Mouse (Mus musculus) G1E (cell line): ENCODE results near the gene Gmds. TPM values are rescaled to one million over a fixed set of nuclear protein-coding genes. Genes with fewer than 3 reads are reported as not detected.

Experiments used
- ATAC-seq: 2 replicates; pipeline ENCODE4 v1.8.0; 2016; ENCODE audit warnings: mild to moderate bottlenecking; ENCODE audit not compliant: insufficient number of reproducible peaks, poor library complexity, low FRiP score, severe bottlenecking; ENCODE audit errors: extremely low read depth
- DNase-seq: peaks from one replicate; pipeline ENCODE4 v3.0.0; 2012; ENCODE audit warnings: low spot score
- H3K27me3 ChIP-seq: 2 replicates; pipeline ENCODE4 v1.6.1; 2012; ENCODE audit warnings: mild to moderate bottlenecking, low read length, inconsistent platforms; ENCODE audit not compliant: insufficient read depth
- H3K36me3 ChIP-seq: replicated peaks from 2 replicates; pipeline ENCODE3; 2012; ENCODE audit warnings: mild to moderate bottlenecking, inconsistent platforms
- H3K4me1 ChIP-seq: 2 replicates; pipeline ENCODE4 v1.6.1; 2012; ENCODE audit warnings: low read depth, low read length, inconsistent platforms, mixed read lengths; ENCODE audit not compliant: insufficient read depth
- H3K4me3 ChIP-seq: 2 replicates; pipeline ENCODE4 v1.5.1; 2012; ENCODE audit warnings: low read depth, mild to moderate bottlenecking, inconsistent platforms, low read length, moderate library complexity, mixed read lengths
- H3K9me3 ChIP-seq: replicated peaks from 2 replicates; pipeline ENCODE4 v1.6.1; 2012; ENCODE audit warnings: inconsistent platforms
- CTCF ChIP-seq: IDR thresholded peaks from 2 replicates; pipeline ENCODE4 v1.5.1; 2012; ENCODE audit warnings: low read depth, low read length, inconsistent platforms, mixed read lengths
- GATA1 ChIP-seq: IDR thresholded peaks from 2 replicates; pipeline ENCODE4 v1.6.1; 2012; ENCODE audit warnings: borderline replicate concordance, low read length, inconsistent platforms, mixed read lengths
- GATA2 ChIP-seq: IDR thresholded peaks from 2 replicates; pipeline ENCODE4 v1.6.1; 2012; ENCODE audit warnings: low read depth, low read length, inconsistent platforms, borderline replicate concordance
- POLR2AphosphoS5 ChIP-seq: IDR thresholded peaks from 2 replicates; pipeline ENCODE4 v1.6.1; 2012; ENCODE audit warnings: low read depth, low read length, inconsistent platforms; ENCODE audit not compliant: insufficient replicate concordance
- TAL1 ChIP-seq: conservative IDR thresholded peaks from 2 replicates; pipeline ENCODE4 v1.6.1; 2012; ENCODE audit warnings: low read depth, low read length, inconsistent platforms, mixed read lengths
- polyA plus RNA-seq: library from polyadenylated mRNA; stranded (reverse); fragments of >175 nt; gene quantifications from 2 replicates; pipeline ENCODE4 v1.2.3, GENCODE M21; 2012
- total RNA-seq, 2 experiments: library from RNA; stranded (forward) in 1 of 2; stranded (reverse) in 1 of 2; fragments of 200-1000 nt in 1 of 2; fragments of >200 nt in 1 of 2; fragmentation: Nextera tagmentation in 1 of 2; gene quantifications; 2 replicates each; pipeline ENCODE4 v1.2.3; 2014 to 2017

Gmds gene
- total and polyA plus RNA-seq, 3 experiments: 19.9 to 27.5 (median 22.1) TPM

- Histone ChIP-seq H3K27me3 (peaks cover 2% of the 10 kb centered on the region; the same call in 1 of the 2 replicates), H3K36me3 (no peaks in the 10 kb centered on the region), H3K4me1 (no peaks in the 10 kb centered on the region), H3K4me3 (no peak overlapping the region), H3K9me3 (no peaks in the 10 kb centered on the region)
- ATAC-seq (no peak), DNase-seq (no peak)
- no peak for TF ChIP-seq POLR2AphosphoS5
- no peak for TF ChIP-seq GATA1
- TF ChIP-seq GATA2: no peak
- no peak for TF ChIP-seq TAL1
- TF ChIP-seq CTCF: no peak
Observed at GRCm38 (mm10) chr13:32235046-32235445, 103.5 kb downstream of the Gmds start.

DNA sequence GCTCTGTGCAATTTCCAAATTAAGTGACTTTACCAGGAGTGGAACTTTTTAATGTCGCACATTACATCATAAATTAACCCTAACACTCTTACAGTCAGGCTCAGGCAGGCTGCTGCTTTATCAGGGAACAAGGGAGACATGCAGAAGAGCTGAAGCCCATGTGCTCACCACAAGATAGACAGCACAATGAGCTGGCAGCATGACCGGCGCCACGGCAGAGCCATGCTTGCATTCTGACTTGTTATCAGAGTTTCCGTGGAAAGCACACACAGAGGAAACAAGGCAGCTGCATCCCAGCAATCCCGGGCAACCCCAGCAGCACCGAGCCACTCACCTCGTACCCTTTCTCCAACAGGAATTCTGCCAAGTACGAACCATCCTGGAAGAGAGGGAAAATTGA, 104.5 kb downstream of the Gmds start:
- Histone ChIP-seq H3K4me1 (no peaks in the 10 kb centered on the region), H3K9me3 (no peaks in the 10 kb centered on the region), H3K27me3 (peaks cover 2% of the 10 kb centered on the region; the same call in 1 of the 2 replicates), H3K36me3 (no peaks in the 10 kb centered on the region), H3K4me3 (no peak overlapping the region)
- ATAC-seq: no peak
- TF ChIP-seq GATA2 (no peak), GATA1 (no peak), POLR2AphosphoS5 (no peak), TAL1 (no peak), CTCF (no peak)
- DNase-seq: no peak

DNA sequence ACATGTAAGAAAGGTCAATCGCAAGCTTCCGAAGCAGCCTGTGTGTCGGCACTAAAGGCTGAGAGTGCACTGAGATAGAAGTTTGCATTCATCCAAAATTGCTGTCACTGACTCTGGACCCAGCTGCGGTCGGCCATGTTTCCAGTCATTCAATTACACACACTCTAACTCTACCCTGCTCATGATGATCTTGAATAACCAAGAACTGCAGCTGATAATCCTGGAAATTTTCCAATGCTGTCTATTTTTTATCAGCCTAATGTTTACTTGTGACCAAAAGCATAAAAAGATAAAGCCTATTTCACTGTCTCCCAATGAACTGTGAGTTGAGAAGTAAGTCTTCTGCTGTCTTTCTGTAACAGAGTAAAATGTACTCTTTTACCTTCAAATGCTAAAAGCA, 106.1 kb downstream of the Gmds start:
- ATAC-seq (no peak), DNase-seq (no peak)
- Histone ChIP-seq H3K9me3 (no peaks in the 10 kb centered on the region), H3K4me1 (no peaks in the 10 kb centered on the region), H3K27me3 (peaks cover 2% of the 10 kb centered on the region; the same call in 1 of the 2 replicates), H3K4me3 (no peak overlapping the region), H3K36me3 (no peaks in the 10 kb centered on the region)
- TF ChIP-seq CTCF: no peak
- no peak for TF ChIP-seq GATA1
- no peak for TF ChIP-seq TAL1
- no peak for TF ChIP-seq GATA2
- no peak for TF ChIP-seq POLR2AphosphoS5

DNA sequence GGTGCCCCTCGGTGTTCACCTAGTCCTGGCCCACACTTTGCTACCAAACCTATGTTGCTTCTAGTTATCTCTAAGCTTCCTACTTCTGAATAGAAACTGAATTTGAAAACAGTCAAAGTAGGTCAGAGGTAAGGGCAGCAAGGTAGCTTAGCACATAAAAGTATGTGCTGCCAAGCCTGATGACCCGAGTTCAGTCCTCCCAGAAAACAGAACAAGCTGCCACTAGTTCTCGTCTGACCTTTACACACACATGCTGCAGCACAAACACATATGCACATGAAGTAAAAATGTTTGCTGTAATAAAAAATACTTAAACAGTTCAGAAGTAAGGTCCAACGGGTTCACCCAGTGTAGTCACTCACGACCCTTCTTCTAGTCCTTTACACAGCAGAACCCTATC, 106.6 kb downstream of the Gmds start:
- no peaks in the 10 kb centered on the region for H3K4me1 ChIP-seq
- ATAC-seq (no peak), DNase-seq (no peak)
- H3K9me3 ChIP-seq: no peaks in the 10 kb centered on the region
- H3K36me3 ChIP-seq: no peaks in the 10 kb centered on the region
- peaks cover 2% of the 10 kb centered on the region; the same call in 1 of the 2 replicates for H3K27me3 ChIP-seq
- no peak overlapping the region for H3K4me3 ChIP-seq
- no peak for TF ChIP-seq TAL1
- TF ChIP-seq GATA2: no peak
- TF ChIP-seq GATA1: no peak
- no peak for TF ChIP-seq CTCF
- TF ChIP-seq POLR2AphosphoS5: no peak

GRCm38 (mm10) chr13:32227874-32228562, 110.5 kb downstream of the Gmds start:
- Histone ChIP-seq H3K9me3 (no peaks in the 10 kb centered on the region), H3K36me3 (no peaks in the 10 kb centered on the region), H3K4me1 (no peaks in the 10 kb centered on the region), H3K27me3 (no peaks in the 10 kb centered on the region), H3K4me3 (no peak overlapping the region)
- ATAC-seq: no peak
- TF ChIP-seq GATA2 (no peak), POLR2AphosphoS5 (no peak), CTCF (no peak), GATA1 (no peak), TAL1 (no peak)
- no peak for DNase-seq

DNA sequence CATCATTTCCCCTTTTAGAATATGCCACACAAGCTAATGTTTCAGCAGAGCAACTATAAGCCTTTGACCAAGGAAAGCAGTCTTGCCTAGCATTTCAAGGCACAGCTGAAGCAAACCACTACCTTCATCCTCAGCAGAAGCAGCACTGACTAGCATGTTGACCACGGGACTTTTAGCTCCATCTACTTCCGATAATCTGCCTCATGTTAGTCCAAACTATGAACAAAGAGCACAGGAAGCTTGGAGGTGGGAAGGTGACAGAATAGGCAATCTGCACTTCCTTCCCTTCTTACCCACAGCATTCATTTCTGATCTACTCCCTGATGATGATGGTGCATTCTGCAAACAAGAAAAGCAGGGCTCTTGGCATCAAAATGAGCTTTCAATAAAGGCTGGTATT, 120.9 kb downstream of the Gmds start:
- Histone ChIP-seq H3K4me1 (no peaks in the 10 kb centered on the region), H3K27me3 (no peaks in the 10 kb centered on the region), H3K9me3 (no peaks in the 10 kb centered on the region), H3K4me3 (no peak overlapping the region), H3K36me3 (no peaks in the 10 kb centered on the region)
- no peak for DNase-seq
- TF ChIP-seq GATA1: no peak
- no peak for TF ChIP-seq CTCF
- TF ChIP-seq POLR2AphosphoS5: no peak
- TF ChIP-seq TAL1: no peak
- TF ChIP-seq GATA2: no peak
- no peak for ATAC-seq

DNA sequence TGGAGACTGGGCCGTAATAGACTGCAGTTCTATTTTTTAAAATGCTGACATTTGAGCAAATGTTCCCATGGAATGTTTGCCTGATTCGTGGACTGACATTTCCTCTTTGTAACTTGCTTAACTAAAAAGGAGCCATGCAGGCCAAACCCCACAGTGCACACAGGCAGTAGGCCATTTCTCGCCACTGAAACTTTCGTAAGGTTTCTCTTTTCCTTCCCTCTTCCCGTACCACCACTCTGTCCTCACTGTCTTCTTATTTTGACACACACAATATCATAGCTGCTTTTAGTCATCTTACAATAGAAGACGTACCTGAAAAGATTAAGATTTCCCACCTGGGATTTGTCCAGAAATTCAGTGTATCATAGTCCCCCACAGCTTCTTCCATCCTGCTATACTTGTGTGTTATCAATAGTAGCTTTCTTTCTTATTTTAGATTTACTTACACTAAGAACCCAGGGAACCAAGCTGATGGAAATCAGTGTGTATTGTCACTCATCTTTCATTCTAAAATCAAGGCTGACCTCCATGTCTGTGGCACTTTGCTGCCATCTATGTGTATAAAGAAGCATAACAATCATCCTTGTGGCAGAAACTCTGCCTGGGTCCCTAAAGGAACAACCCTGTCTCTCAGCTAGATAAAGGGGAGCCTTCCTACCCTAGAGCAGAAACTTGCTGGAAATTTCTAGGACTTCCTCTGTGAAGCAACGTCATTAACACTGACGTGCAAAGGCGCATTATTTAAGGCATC, 124.7 kb downstream of the Gmds start:
- DNase-seq (no peak), ATAC-seq (no peak)
- no peak for TF ChIP-seq POLR2AphosphoS5
- TF ChIP-seq TAL1: no peak
- no peak for TF ChIP-seq GATA2
- no peak; the same call in 1 of the 2 replicates for TF ChIP-seq CTCF
- TF ChIP-seq GATA1: no peak

More for the DNA sequence above, 124.7 kb downstream of the Gmds start:
- H3K9me3 ChIP-seq: no peaks in the 10 kb centered on the region
- H3K27me3 ChIP-seq: no peaks in the 10 kb centered on the region
- H3K4me1 ChIP-seq: no peaks in the 10 kb centered on the region
- H3K36me3 ChIP-seq: no peaks in the 10 kb centered on the region
- H3K4me3 ChIP-seq: no peak overlapping the region
